ENCODE assay signal across 8 mouse cellular contexts in the genomic region with DNA sequence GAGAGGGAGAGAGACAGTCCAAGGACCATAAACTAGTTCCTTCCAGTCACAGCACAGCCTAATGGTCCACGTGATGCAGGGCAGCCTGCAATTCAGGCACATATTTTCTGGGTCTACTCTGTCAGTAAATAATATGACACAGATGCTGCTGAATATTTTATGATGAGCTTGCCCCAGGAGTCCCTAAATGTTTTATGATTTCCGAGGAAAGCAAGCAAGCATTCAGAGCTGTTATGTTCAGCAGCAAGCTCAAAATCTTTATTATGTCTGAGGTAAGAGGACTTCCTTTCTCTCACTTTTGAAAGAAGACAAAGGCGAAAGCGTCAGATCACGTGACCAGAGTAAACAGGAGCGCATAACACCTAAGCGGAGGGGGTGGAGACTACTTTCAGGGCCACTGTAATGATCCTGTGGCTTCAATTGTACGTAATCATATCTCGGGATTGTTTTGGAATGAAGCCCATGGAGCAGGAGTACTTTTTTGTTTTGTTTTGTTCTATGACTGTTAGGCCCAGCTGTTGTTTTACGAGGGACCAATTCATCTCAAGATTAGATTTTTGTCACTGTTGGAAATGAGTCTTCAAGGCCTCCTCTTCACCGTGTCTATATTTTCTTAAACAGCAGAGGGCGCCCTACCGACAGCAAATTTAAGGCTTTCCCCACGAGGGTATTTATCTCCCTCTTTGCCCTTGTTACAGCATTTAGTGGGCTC.
DNase-seq lines count a peak whose midpoint lies in the region; ATAC-seq and TF ChIP-seq lines count a peak whose summit lies in the region.

No protein-coding gene starts in this region.

- no peak overlapping the region for H3K9ac ChIP-seq in kidney, embryonic 16.5 days (replicated peaks; ENCODE audit: low read length)
- H3K9ac ChIP-seq in limb, embryonic 13.5 days = 0 out of 2 replicates have a peak overlapping the region, but pooled peaks have one; percentile 19
- H3K9ac ChIP-seq in neural tube, embryonic 14.5 days (replicated peaks; ENCODE audit: low read depth, low read length) = no peak overlapping the region

- H3K4me1 ChIP-seq in thymus, adult 2 months (replicated peaks; ENCODE audit: control insufficient read depth, insufficient read depth, low read length) = no peaks in the 10 kb centered on the region
- 0 out of 2 replicates have a peak, but pooled peaks cover 5% of the 10 kb centered on the region for H3K4me1 ChIP-seq in kidney, embryonic 16.5 days (ENCODE audit: insufficient read depth, low read length)
- H3K4me1 ChIP-seq in limb, embryonic 13.5 days = peaks cover 15% of the 10 kb centered on the region; the same call in 1 of the 2 replicates
- no peaks in the 10 kb centered on the region for H3K4me1 ChIP-seq in neural tube, embryonic 14.5 days (ENCODE audit: control insufficient read depth, insufficient read depth, low read length)

- H3K27me3 ChIP-seq in thymus, adult 2 months (ENCODE audit: control insufficient read depth, insufficient read depth, low read length) = no peaks in the 10 kb centered on the region
- no peaks in the 10 kb centered on the region; the same call in 1 of the 2 replicates for H3K27me3 ChIP-seq in kidney, embryonic 16.5 days (ENCODE audit: insufficient read depth, low read length)
- peaks cover 12% of the 10 kb centered on the region; the same call in 1 of the 2 replicates for H3K27me3 ChIP-seq in limb, embryonic 13.5 days
- H3K27me3 ChIP-seq in neural tube, embryonic 14.5 days (ENCODE audit: control insufficient read depth, insufficient read depth, low read length) = no peaks in the 10 kb centered on the region

- peak overlapping the region; percentile 34 for H3K4me2 ChIP-seq in kidney, embryonic 16.5 days (replicated peaks; ENCODE audit: low read depth, low read length)
- peak overlapping the region; percentile 51 for H3K4me2 ChIP-seq in limb, embryonic 13.5 days (replicated peaks)
- peak overlapping the region; percentile 14; the same call in 1 of the 2 replicates for H3K4me2 ChIP-seq in neural tube, embryonic 14.5 days (ENCODE audit: low read depth, low read length)

- H3K4me3 ChIP-seq in thymus, adult 2 months (ENCODE audit: control insufficient read depth, insufficient read depth, low read length) = no peak overlapping the region
- peak overlapping the region; percentile 11; the same call in 1 of the 2 replicates for H3K4me3 ChIP-seq in kidney, embryonic 16.5 days (ENCODE audit: low read length)
- peak overlapping the region; percentile 22 for H3K4me3 ChIP-seq in limb, embryonic 13.5 days
- H3K4me3 ChIP-seq in neural tube, embryonic 14.5 days (ENCODE audit: low read depth, low read length) = no peak overlapping the region

- H3K9me3 ChIP-seq in kidney, embryonic 16.5 days (ENCODE audit: low read length) = no peaks in the 10 kb centered on the region
- no peaks in the 10 kb centered on the region for H3K9me3 ChIP-seq in limb, embryonic 13.5 days
- H3K9me3 ChIP-seq in neural tube, embryonic 14.5 days (ENCODE audit: control insufficient read depth, low read length) = no peaks in the 10 kb centered on the region

- TF ChIP-seq POLR2A in thymus, adult 2 months (IDR thresholded peaks at IDR 0.05; ENCODE audit: control insufficient read depth, extremely low read depth, insufficient read depth, low read length, poor library complexity) = no peak

- no peak overlapping the region for H3K27ac ChIP-seq in thymus, adult 2 months (ENCODE audit: control insufficient read depth, insufficient read depth, low read length)
- peak overlapping the region; percentile 80 for H3K27ac ChIP-seq in kidney, embryonic 16.5 days (ENCODE audit: low read length)
- H3K27ac ChIP-seq in limb, embryonic 13.5 days = peak overlapping the region; percentile 65
- peak overlapping the region; percentile 76 for H3K27ac ChIP-seq in neural tube, embryonic 14.5 days (ENCODE audit: low read depth, low read length)

- no peak for TF ChIP-seq CTCF in thymus, adult 2 months (IDR thresholded peaks at IDR 0.05; ENCODE audit: borderline replicate concordance, control insufficient read depth, extremely low read depth, insufficient read depth, low read length, poor library complexity)

- 0 out of 2 replicates have a peak, but pooled peaks have one; percentile 40 for ATAC-seq in granulocyte monocyte progenitor cell, adult 5-6 weeks (replicated peaks; ENCODE audit: poor library complexity, severe bottlenecking)
- ATAC-seq in kidney, embryonic 16.5 days (ENCODE audit: low FRiP score, low TSS enrichment) = peak; percentile 94
- ATAC-seq in limb, embryonic 13.5 days (ENCODE audit: low FRiP score, low read depth) = peak; percentile 92
- peak; percentile 95 for ATAC-seq in neural tube, embryonic 14.5 days (ENCODE audit: low read depth)
- ATAC-seq in megakaryocyte, adult 5-6 weeks (ENCODE audit: poor library complexity, severe bottlenecking) = no peak

- peak; percentile 13 for DNase-seq in thymus, adult 2 months
- DNase-seq in thymus, adult 18-20 months = no peak
- peak; percentile 19 to 55 for DNase-seq in cerebellum, postnatal 25 days

- no peaks in the 10 kb centered on the region for H3K36me3 ChIP-seq in thymus, adult 2 months (ENCODE audit: control insufficient read depth, insufficient read depth, low read length)
- no peaks in the 10 kb centered on the region for H3K36me3 ChIP-seq in kidney, embryonic 16.5 days (ENCODE audit: insufficient read depth, low read length)
- H3K36me3 ChIP-seq in limb, embryonic 13.5 days = no peaks in the 10 kb centered on the region
- no peaks in the 10 kb centered on the region for H3K36me3 ChIP-seq in neural tube, embryonic 14.5 days (ENCODE audit: control insufficient read depth, insufficient read depth, low read length)

- 49% methylated on average over 14 of the region's 14 CpGs for WGBS in thymus, adult 2 months
- WGBS in kidney, embryonic 16.5 days = 34% methylated on average over 14 of the region's 14 CpGs
- WGBS in limb, embryonic 13.5 days = 18% methylated on average over 14 of the region's 14 CpGs
- WGBS in neural tube, embryonic 14.5 days = 19% methylated on average over 14 of the region's 14 CpGs

Comparison
In these comparisons a context has a peak if more than half of its experiments do, and no peak if none do; other contexts are left out.
1. DNase-seq: peak in thymus, adult 2 months (single experiment) and cerebellum, postnatal 25 days (2 of 2); none in thymus, adult 18-20 months (0 of 2).
2. H3K4me3 ChIP-seq: peak in kidney, embryonic 16.5 days (single experiment) and limb, embryonic 13.5 days (single experiment); none in thymus, adult 2 months (single experiment) and neural tube, embryonic 14.5 days (single experiment).
3. Peak in every context shown above with its lines, with median percentiles within 50 percentile points of each other: H3K4me2 ChIP-seq.